15 mouse cellular contexts compared by ENCODE assay signal in genomic region chrX:51686048-51686949, GRCm38 (mm10). TPM values are rescaled to one million over a fixed set of nuclear protein-coding genes. Genes with fewer than 3 reads are reported as not detected.
"Had no signal": no experiment of that assay in that cellular context is flagged by ENCODE, and none has a peak within 500 bp of the region (broad histone marks: within the 10 kb centered on the region; RNA-seq: fewer than 3 reads in every experiment).

No protein-coding gene starts in this region.

- H3K4me1 ChIP-seq: kidney, embryonic 15.5 days; limb, embryonic 10.5 days; midbrain, embryonic 13.5 days; neural tube, embryonic 15.5 days had no signal

- H3K4me2 ChIP-seq: kidney, embryonic 15.5 days; lung, embryonic 14.5 days; midbrain, embryonic 13.5 days; neural tube, embryonic 15.5 days had no signal

- H3K4me3 ChIP-seq: kidney, embryonic 15.5 days; limb, embryonic 10.5 days; midbrain, embryonic 13.5 days; myocyte; neural tube, embryonic 15.5 days had no signal

- H3K9ac ChIP-seq: kidney, embryonic 15.5 days; lung, embryonic 14.5 days; midbrain, embryonic 13.5 days; neural tube, embryonic 15.5 days had no signal

- ATAC-seq: intestine, embryonic 16.5 days; midbrain, embryonic 13.5 days had no signal

- H3K36me3 ChIP-seq: kidney, embryonic 15.5 days; limb, embryonic 10.5 days; midbrain, embryonic 13.5 days; neural tube, embryonic 15.5 days had no signal

- DNase-seq: kidney, adult 2 months; kidney, postnatal 14 days; lung, embryonic 14.5 days; lung, postnatal 10 days; right cerebral cortex, adult 18-20 months; thymus, adult 18-20 months; thymus, postnatal 14 days had no signal

- H3K27ac ChIP-seq: kidney, embryonic 15.5 days; limb, embryonic 10.5 days; macrophage; midbrain, embryonic 13.5 days; neural tube, embryonic 15.5 days; stomach, postnatal 0 days had no signal

- H3K9me3 ChIP-seq: kidney, embryonic 15.5 days; limb, embryonic 10.5 days; midbrain, embryonic 13.5 days; neural tube, embryonic 15.5 days had no signal

RNA-seq across cellular contexts. Expression of gene Hs6st2, which starts 4.6 kb away (rescaled TPM):
- polyA plus RNA-seq: macrophage had no signal
